Mouse (Mus musculus) heart, postnatal 0 days (tissue): ENCODE data around the gene Nisch. TPM values are rescaled to one million over a fixed set of nuclear protein-coding genes. Genes with fewer than 3 reads are reported as not detected.

Source experiments
- ATAC-seq: fragments of 200-750 bp; cut with Nextera tagmentation; 2 replicates; pipeline ENCODE4 v1.8.0; 2017; ENCODE audit warnings: low read depth, moderate number of reproducible peaks, moderate library complexity; ENCODE audit not compliant: insufficient read depth
- DNase-seq: peaks from one replicate; pipeline ENCODE4 v3.0.0-alpha.2; 2016; ENCODE audit warnings: low spot score
- H3K27ac ChIP-seq: fragments of 300-500 bp; sonication (generic); 2 replicates; pipeline ENCODE4 v1.5.1; 2014; ENCODE audit warnings: low read depth, mild to moderate bottlenecking
- H3K27me3 ChIP-seq: fragments of 300-500 bp; sonication (generic); 2 replicates; pipeline ENCODE4 v1.6.1; 2014; ENCODE audit warnings: low read length, mixed read lengths; ENCODE audit not compliant: control insufficient read depth, insufficient read depth
- H3K36me3 ChIP-seq: fragments of 300-500 bp; sonication (generic); replicated peaks from 2 replicates; pipeline ENCODE4 v1.6.1; 2014; ENCODE audit warnings: low read length, mixed read lengths; ENCODE audit not compliant: control insufficient read depth, insufficient read depth
- H3K4me1 ChIP-seq: fragments of 300-500 bp; sonication (generic); 2 replicates; pipeline ENCODE4 v1.6.1; 2014; ENCODE audit warnings: antibody characterized with exemption; ENCODE audit not compliant: control insufficient read depth, insufficient read depth
- H3K4me2 ChIP-seq: fragments of 300-500 bp; sonication (generic); 2 replicates; pipeline ENCODE4 v1.6.1; 2014; ENCODE audit warnings: low read depth, mild to moderate bottlenecking, low read length, moderate library complexity
- H3K4me3 ChIP-seq: fragments of 300-500 bp; sonication (generic); 2 replicates; pipeline ENCODE4 v1.5.1; 2014; ENCODE audit warnings: low read depth, low read length
- H3K9ac ChIP-seq: fragments of 300-500 bp; sonication (generic); replicated peaks from 2 replicates; pipeline ENCODE4 v1.6.1; 2014; ENCODE audit warnings: low read depth, low read length, mixed read lengths
- H3K9me3 ChIP-seq: fragments of 300-500 bp; sonication (generic); replicated peaks from 2 replicates; pipeline ENCODE4 v1.6.1; 2016; ENCODE audit warnings: low read length; ENCODE audit not compliant: control insufficient read depth
- CTCF ChIP-seq: IDR thresholded peaks from 2 replicates; pipeline ENCODE4 v1.5.1; 2016; ENCODE audit warnings: antibody characterized with exemption, control low read depth, low read depth
- EP300 ChIP-seq: IDR thresholded peaks from 2 replicates; pipeline ENCODE4 v1.6.1; 2016; ENCODE audit warnings: antibody characterized with exemption, low read depth
- WGBS: fragments of 180-500 bp; shearing (Covaris S2); extraction: QIAGEN DNeasy Blood & Tissue Kit; methylation state at CpG from one replicate; pipeline ENCODE4 v1.1.7; 2014; 5-methylcytosine and 5-hydroxymethylcytosine counted together
- polyA plus RNA-seq: library from polyadenylated mRNA; unstranded; fragments of >200 nt; fragmentation: Nextera tagmentation; extraction: Ambion mirVana; gene quantifications from 2 replicates; pipeline ENCODE4 v1.2.1, GENCODE M21; 2015
- total RNA-seq: library from RNA; depleted of rRNA; stranded (reverse); fragments of >200 nt; gene quantifications from 2 replicates; pipeline ENCODE4 v1.2.3, GENCODE M21; 2014; ENCODE audit warnings: low replicate concordance

Nisch gene
- total and polyA plus RNA-seq, 2 experiments from 2014 or later: 171 to 338 TPM

DNA sequence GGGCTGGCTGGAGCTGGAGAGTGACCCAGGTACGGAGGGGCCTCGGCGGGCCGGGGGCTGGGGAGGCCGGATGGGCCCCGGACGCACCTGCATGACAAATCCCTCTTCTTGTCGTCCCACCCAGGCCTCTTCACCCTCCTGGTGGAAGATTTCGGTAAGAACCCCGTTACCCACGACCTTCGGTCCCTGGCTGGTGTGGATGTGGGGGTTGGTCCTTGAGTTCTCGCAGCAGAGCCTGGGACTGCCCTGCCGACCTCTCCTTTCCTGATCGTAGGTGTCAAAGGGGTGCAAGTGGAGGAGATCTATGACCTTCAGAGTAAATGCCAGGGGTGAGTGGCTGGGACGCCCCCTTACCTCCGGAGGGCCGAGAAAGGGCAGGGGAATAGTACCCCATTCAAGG, 34.9 kb upstream of the Nisch start:
- H3K4me1 ChIP-seq: peaks cover 13% of the 10 kb centered on the region
- H3K4me3 ChIP-seq: peak overlapping the region; percentile 98
- no peaks in the 10 kb centered on the region for H3K27me3 ChIP-seq
- H3K9me3 ChIP-seq: no peaks in the 10 kb centered on the region
- H3K27ac ChIP-seq: peak overlapping the region; percentile 87
- peaks cover 36% of the 10 kb centered on the region for H3K36me3 ChIP-seq
- 1% methylated on average over 18 of the region's 18 CpGs for WGBS
- H3K9ac ChIP-seq: peak overlapping the region; percentile 99
- ATAC-seq: no peak; the same call in 1 of the 2 replicates
- TF ChIP-seq EP300 (no peak), CTCF (no peak)
- no peak for DNase-seq
- H3K4me2 ChIP-seq: peak overlapping the region; percentile 89

DNA sequence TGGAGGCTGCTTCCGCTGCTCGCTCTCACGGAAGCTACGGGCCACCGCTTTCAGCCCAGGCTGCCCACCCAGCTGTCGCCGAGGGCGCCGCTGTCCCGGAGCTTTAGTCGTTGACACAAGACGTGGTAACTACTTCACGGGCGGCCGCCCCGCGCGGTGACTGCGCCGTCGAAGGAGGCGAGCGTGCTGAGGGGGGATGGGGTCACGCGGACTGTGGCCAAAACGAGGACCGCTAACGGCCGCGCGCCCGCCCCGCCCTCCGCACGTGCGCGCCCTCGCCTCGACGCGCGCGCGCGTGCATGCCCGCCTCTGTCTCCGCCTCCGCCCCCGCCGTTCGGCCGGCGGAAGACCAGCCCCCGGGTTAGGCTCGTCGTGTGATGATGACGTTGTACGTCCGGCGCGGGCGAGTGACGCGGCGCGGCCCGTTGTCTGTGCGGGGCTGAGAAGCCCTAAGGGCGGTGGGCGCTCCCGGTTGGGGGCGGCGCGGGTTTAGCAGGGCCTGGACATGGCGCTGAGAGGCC, 34.4 kb upstream of the Nisch start, which contains the start of the genes Phf7 and Bap1:
Gene Phf7 (minus strand): TSS at position 234 of the 521 bp plus-strand sequence.
Gene Bap1 (plus strand): TSS at position 367 of the 521 bp plus-strand sequence.
- peak within 1 kb of the TSS; percentile 93 for H3K27ac ChIP-seq
- H3K9me3 ChIP-seq: no peaks in the 10 kb centered on the region
- peak within 1 kb of the TSS; percentile 89 for H3K4me2 ChIP-seq
- under 1% methylated on average over 73 of the region's 75 CpGs for WGBS
- peak within 1 kb of the TSS; percentile 99 for H3K9ac ChIP-seq
- peaks cover 31% of the 10 kb centered on the region for H3K36me3 ChIP-seq
- TF ChIP-seq CTCF: no peak
- peak; percentile 76 for TF ChIP-seq EP300
- ATAC-seq: peak; percentile 91
- peaks cover 14% of the 10 kb centered on the region for H3K4me1 ChIP-seq
- peak within 1 kb of the TSS; percentile 98 for H3K4me3 ChIP-seq
- H3K27me3 ChIP-seq: no peaks in the 10 kb centered on the region
- DNase-seq: peak; percentile 94

DNA sequence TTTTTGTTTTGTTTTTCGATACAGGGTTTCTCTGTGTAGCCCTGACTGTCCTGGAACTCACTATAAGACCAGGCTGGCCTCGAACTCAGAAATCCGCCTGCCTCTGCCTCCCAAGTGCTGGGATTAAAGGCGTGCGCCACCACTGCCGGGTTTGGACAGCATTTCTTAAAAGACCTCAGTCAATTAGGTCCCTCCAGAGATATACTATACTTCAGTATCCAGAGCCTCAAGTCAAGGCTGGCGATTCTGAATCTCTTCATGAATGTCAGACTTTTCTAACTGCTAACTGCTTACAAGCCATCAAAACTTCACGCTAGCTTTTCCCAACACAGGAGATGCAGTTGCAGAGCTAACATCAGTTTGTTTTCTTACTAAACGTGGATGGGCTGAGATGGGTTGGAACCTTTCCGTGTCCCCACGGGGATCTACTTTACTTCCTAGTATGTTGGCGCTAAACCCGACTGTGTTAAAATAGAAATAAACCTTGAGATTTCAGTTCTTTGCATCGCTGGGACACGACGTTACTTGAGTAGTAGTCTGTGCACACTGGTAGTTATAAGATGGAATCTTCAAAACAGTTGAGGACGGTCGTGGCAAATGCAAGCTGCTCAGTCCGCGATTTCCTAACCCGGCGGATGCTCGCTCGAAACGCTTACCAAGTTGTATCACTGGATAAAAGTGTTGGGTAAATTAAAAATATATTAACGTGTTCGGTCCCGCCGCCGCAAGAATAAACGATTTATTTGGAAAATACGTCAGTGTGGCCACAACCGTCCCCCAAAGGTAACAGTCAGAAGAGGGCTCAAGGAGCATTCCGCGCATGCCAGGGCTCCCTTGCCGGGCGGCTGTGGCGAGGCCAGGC, 33.7 kb upstream of the Nisch start:
- 15% methylated on average over 38 of the region's 38 CpGs for WGBS
- 0 out of 2 replicates have a peak, but pooled peaks have one; percentile 2 for TF ChIP-seq CTCF
- TF ChIP-seq EP300: no peak; the same call in 1 of the 2 replicates
- peak overlapping the region; percentile 64 for H3K4me2 ChIP-seq
- H3K9me3 ChIP-seq: no peaks in the 10 kb centered on the region
- peak overlapping the region; percentile 98 for H3K4me3 ChIP-seq
- peak; percentile 84 for ATAC-seq
- DNase-seq: no peak
- peak overlapping the region; percentile 99 for H3K9ac ChIP-seq
- H3K36me3 ChIP-seq: peaks cover 24% of the 10 kb centered on the region
- H3K27ac ChIP-seq: peak overlapping the region; percentile 93
- H3K27me3 ChIP-seq: no peaks in the 10 kb centered on the region
- peaks cover 18% of the 10 kb centered on the region for H3K4me1 ChIP-seq

DNA sequence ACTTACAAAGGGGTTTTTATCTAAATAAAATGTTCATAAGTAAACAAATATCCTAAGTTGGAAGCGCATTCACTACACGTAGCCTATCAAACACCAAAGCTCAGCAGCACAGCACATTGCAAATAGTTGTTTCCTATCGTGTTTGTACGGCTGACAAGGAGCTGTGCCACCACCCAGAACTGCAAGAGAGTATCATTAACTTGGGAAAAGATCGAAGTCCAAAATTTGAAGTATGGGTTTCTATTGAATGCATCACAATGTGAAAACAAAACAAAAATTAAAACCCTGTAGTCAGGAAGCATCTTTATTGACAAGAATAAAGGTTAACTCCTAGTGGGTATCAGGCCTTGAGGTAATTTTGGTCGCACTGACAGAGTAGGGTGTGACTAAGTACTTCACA, 31.6 kb upstream of the Nisch start:
- H3K27me3 ChIP-seq: no peaks in the 10 kb centered on the region
- no peaks in the 10 kb centered on the region for H3K9me3 ChIP-seq
- no peak overlapping the region for H3K27ac ChIP-seq
- H3K4me2 ChIP-seq: no peak overlapping the region
- no peak for DNase-seq
- peaks cover 18% of the 10 kb centered on the region for H3K4me1 ChIP-seq
- ATAC-seq: no peak
- H3K4me3 ChIP-seq: no peak overlapping the region
- 93% methylated on average over 6 of the region's 6 CpGs for WGBS
- peaks cover 4% of the 10 kb centered on the region; the same call in 1 of the 2 replicates for H3K36me3 ChIP-seq
- TF ChIP-seq EP300: no peak
- H3K9ac ChIP-seq: no peak overlapping the region

- 27% methylated on average over 1 of the region's 1 CpGs for WGBS
- H3K27ac ChIP-seq: peak overlapping the region; percentile 53
- no peak overlapping the region for H3K4me3 ChIP-seq
- H3K36me3 ChIP-seq: no peaks in the 10 kb centered on the region
- 0 out of 2 replicates have a peak, but pooled peaks cover 11% of the 10 kb centered on the region for H3K4me1 ChIP-seq
- no peaks in the 10 kb centered on the region for H3K27me3 ChIP-seq
- H3K4me2 ChIP-seq: no peak overlapping the region
- DNase-seq: no peak
- TF ChIP-seq CTCF (no peak), EP300 (no peak)
- H3K9me3 ChIP-seq: no peaks in the 10 kb centered on the region
- H3K9ac ChIP-seq: no peak overlapping the region
- ATAC-seq: no peak; the same call in 1 of the 2 replicates
Measured at GRCm38 (mm10) chr14:31245946-31246345, 29.2 kb upstream of the Nisch start.
